ENCODE assay signal across 8 mouse cellular contexts in genomic region chr9:74953265-74953958, GRCm38 (mm10). TPM values are rescaled to one million over a fixed set of nuclear protein-coding genes. Genes with fewer than 3 reads are reported as not detected.
DNase-seq lines count a peak whose midpoint lies in the region; ATAC-seq and TF ChIP-seq lines count a peak whose summit lies in the region.

No protein-coding gene starts in this region.

- H3K9me3 ChIP-seq in CH12.LX (replicated peaks; ENCODE audit: low read length) = peaks cover 3% of the 10 kb centered on the region
- H3K9me3 ChIP-seq in forebrain, embryonic 11.5 days (ENCODE audit: control insufficient read depth, low read length) = no peaks in the 10 kb centered on the region
- H3K9me3 ChIP-seq in heart, embryonic 15.5 days (replicated peaks) = no peaks in the 10 kb centered on the region

- H3K27me3 ChIP-seq in CH12.LX (replicated peaks) = no peaks in the 10 kb centered on the region
- no peaks in the 10 kb centered on the region for H3K27me3 ChIP-seq in forebrain, embryonic 11.5 days (ENCODE audit: control insufficient read depth, insufficient read depth, low read length)
- H3K27me3 ChIP-seq in heart, embryonic 15.5 days = no peaks in the 10 kb centered on the region

- peak; percentile 74 for DNase-seq in CH12.LX (ENCODE audit: extremely low read depth)
- DNase-seq in adrenal gland, postnatal 25 days = peak; percentile 80
- DNase-seq in forebrain, embryonic 11.5 days (ENCODE audit: low spot score) = peak; percentile 76
- DNase-seq in kidney, postnatal 14 days = peak; percentile 80
- DNase-seq in lung, postnatal 10 days = peak; percentile 82
- peak; percentile 77 for DNase-seq in ovary, postnatal 36 days (ENCODE audit: low spot score)
- peak; percentile 64 to 70 for DNase-seq in urinary bladder, adult 18-20 months (ENCODE audit: low spot score in 2 of 2)

- peak overlapping the region; percentile 98 for H3K4me2 ChIP-seq in CH12.LX (ENCODE audit: insufficient read depth, low read depth, poor library complexity, severe bottlenecking)
- peak overlapping the region; percentile 93 for H3K4me2 ChIP-seq in forebrain, embryonic 11.5 days (ENCODE audit: low read depth, low read length, severe bottlenecking)
- peak overlapping the region; percentile 85 for H3K4me2 ChIP-seq in heart, embryonic 15.5 days

- TF ChIP-seq POLR2A in CH12.LX (IDR thresholded peaks at IDR 0.05; ENCODE audit: low read depth, low read length) = no peak

- peaks cover 2 to 17% of the 10 kb centered on the region in 2 experiments for H3K36me3 ChIP-seq in CH12.LX (replicated peaks in 1 of 2; ENCODE audit: control insufficient read depth in 1 of 2, insufficient read depth in 1 of 2, low read length in 1 of 2)
- no peaks in the 10 kb centered on the region for H3K36me3 ChIP-seq in forebrain, embryonic 11.5 days (ENCODE audit: control insufficient read depth, insufficient read depth, low read length)
- peaks cover 3% of the 10 kb centered on the region; the same call in 1 of the 2 replicates for H3K36me3 ChIP-seq in heart, embryonic 15.5 days

- peaks cover 8% of the 10 kb centered on the region for H3K79me2 ChIP-seq in CH12.LX (replicated peaks; ENCODE audit: control insufficient read depth, extremely low read depth, insufficient read depth, poor library complexity, severe bottlenecking)

- WGBS in forebrain, embryonic 11.5 days = 10% methylated on average over 30 of the region's 31 CpGs
- 4% methylated on average over 31 of the region's 31 CpGs for WGBS in heart, embryonic 15.5 days

- peak overlapping the region; percentile 89 for H3K27ac ChIP-seq in CH12.LX (ENCODE audit: insufficient read depth, low read depth)
- H3K27ac ChIP-seq in forebrain, embryonic 11.5 days (ENCODE audit: low read depth, low read length) = peak overlapping the region; percentile 88
- H3K27ac ChIP-seq in heart, embryonic 15.5 days = peak overlapping the region; percentile 96

- no peak for TF ChIP-seq EP300 in CH12.LX (IDR thresholded peaks at IDR 0.05; ENCODE audit: low read length)

- in situ Hi-C loops in CH12.LX (cut with MboI; ENCODE audit: low pct_ligation_motif_present, low pct_unique_long_range_greater_than_20kb, low sequenced_read_pairs) = loop anchor here (5.0 kb wide), 1 partner anchor 46 kb away; no protein-coding TSS in a partner anchor

- peak overlapping the region; percentile 81 for H3K9ac ChIP-seq in CH12.LX (ENCODE audit: insufficient read depth, low read depth)
- H3K9ac ChIP-seq in forebrain, embryonic 11.5 days (ENCODE audit: low read length) = peak overlapping the region; percentile 83
- H3K9ac ChIP-seq in heart, embryonic 15.5 days = peak overlapping the region; percentile 88

- peak in 1 of 2 experiments; percentile 35; a peak in 2 of 4 replicates for TF ChIP-seq CTCF in CH12.LX (conservative IDR thresholded peaks at IDR 0.05 in 1 of 2, IDR thresholded peaks at IDR 0.05 in 1 of 2; ENCODE audit: low read depth in 2 of 2, low read length in 2 of 2)

- H3K4me1 ChIP-seq in CH12.LX (ENCODE audit: control insufficient read depth in 1 of 2, insufficient read depth in 2 of 2) = peaks cover 9 to 29% of the 10 kb centered on the region in 2 experiments; a peak in 3 of 4 replicates
- H3K4me1 ChIP-seq in forebrain, embryonic 11.5 days (replicated peaks; ENCODE audit: control insufficient read depth, insufficient read depth, low read length) = peaks cover 4% of the 10 kb centered on the region; the same call in 1 of the 2 replicates
- H3K4me1 ChIP-seq in heart, embryonic 15.5 days (replicated peaks) = peaks cover 17% of the 10 kb centered on the region

- TF ChIP-seq RAD21 in CH12.LX (IDR thresholded peaks at IDR 0.05; ENCODE audit: low read depth, low read length) = no peak; the same call in none of the 2 replicates

- dilution Hi-C loops in CH12.LX (cut with MboI; ENCODE audit: extremely low pct_ligation_motif_present, extremely low pct_unique_long_range_greater_than_20kb, low sequenced_read_pairs) = no loop called here

- ATAC-seq in forebrain, embryonic 11.5 days (replicated peaks; ENCODE audit: low FRiP score) = no peak; the same call in 1 of the 2 replicates
- peak; percentile 70 for ATAC-seq in heart, embryonic 15.5 days (replicated peaks; ENCODE audit: insufficient number of reproducible peaks, insufficient read depth, low FRiP score, low read depth)

- H3K4me3 ChIP-seq in CH12.LX (replicated peaks in 1 of 3; ENCODE audit: low read depth in 2 of 3, low read length in 2 of 3, poor library complexity in 1 of 3) = peak overlapping the region; percentile 87 to 93 (median 88)
- H3K4me3 ChIP-seq in forebrain, embryonic 11.5 days (ENCODE audit: low read depth, low read length) = peak overlapping the region; percentile 80
- H3K4me3 ChIP-seq in heart, embryonic 15.5 days = peak overlapping the region; percentile 84

TF ChIP-seq in CH12.LX, 34 proteins besides CTCF, POLR2A, EP300 and RAD21:
- TF ChIP-seq RCOR1 (conservative IDR thresholded peaks at IDR 0.05; ENCODE audit: low read depth, low read length) = no peak
- no peak for TF ChIP-seq JUND (conservative IDR thresholded peaks at IDR 0.05; ENCODE audit: low read depth, low read length)
- no peak for TF ChIP-seq TBP (conservative IDR thresholded peaks at IDR 0.05; ENCODE audit: low read depth, low read length)
- TF ChIP-seq ELF1 (IDR thresholded peaks at IDR 0.05; ENCODE audit: low read depth, low read length) = peak; percentile 68
- TF ChIP-seq MXI1 (IDR thresholded peaks at IDR 0.05; ENCODE audit: low read depth, low read length) = no peak
- no peak for TF ChIP-seq KAT2A (IDR thresholded peaks at IDR 0.05; ENCODE audit: insufficient replicate concordance, low read length)
- TF ChIP-seq GABPA (IDR thresholded peaks at IDR 0.05; ENCODE audit: insufficient replicate concordance, low read depth, low read length) = no peak
- no peak for TF ChIP-seq USF2 (conservative IDR thresholded peaks at IDR 0.05; ENCODE audit: low read depth, low read length)
- no peak for TF ChIP-seq TCF12 (IDR thresholded peaks at IDR 0.05; ENCODE audit: low read depth, low read length)
- TF ChIP-seq MAX (IDR thresholded peaks at IDR 0.05; ENCODE audit: low read length) = no peak
- no peak for TF ChIP-seq NELFE (IDR thresholded peaks at IDR 0.05; ENCODE audit: low read depth, low read length)
- no peak; the same call in 1 of the 2 replicates for TF ChIP-seq SMC3 (IDR thresholded peaks at IDR 0.05; ENCODE audit: low read depth, low read length)
- no peak for TF ChIP-seq MAFK (IDR thresholded peaks at IDR 0.05; ENCODE audit: insufficient replicate concordance, low read length)
- 0 out of 2 replicates have a peak, but pooled peaks have one; percentile 14 for TF ChIP-seq BHLHE40 (IDR thresholded peaks at IDR 0.05; ENCODE audit: low read depth, low read length)
- TF ChIP-seq POLR2AphosphoS2 (IDR thresholded peaks at IDR 0.05; ENCODE audit: low read depth, low read length) = no peak
- TF ChIP-seq NRF1 (IDR thresholded peaks at IDR 0.05; ENCODE audit: low read depth, low read length) = peak; percentile 35; the same call in 1 of the 2 replicates
- peak; percentile 84; the same call in 1 of the 2 replicates for TF ChIP-seq UBTF (IDR thresholded peaks at IDR 0.05; ENCODE audit: low read depth, low read length)
- no peak for TF ChIP-seq CHD2 (IDR thresholded peaks at IDR 0.05; ENCODE audit: low read length)
- no peak for TF ChIP-seq ZKSCAN1 (IDR thresholded peaks at IDR 0.05; ENCODE audit: borderline replicate concordance, low read depth, low read length)
- no peak; the same call in 1 of the 2 replicates for TF ChIP-seq HCFC1 (IDR thresholded peaks at IDR 0.05; ENCODE audit: low read depth, low read length)
- TF ChIP-seq SIN3A (IDR thresholded peaks at IDR 0.05; ENCODE audit: low read length) = 0 out of 2 replicates have a peak, but pooled peaks have one; percentile 15
- TF ChIP-seq ZNF384 (IDR thresholded peaks at IDR 0.05; ENCODE audit: low read depth, low read length) = peak; percentile 65
- no peak for TF ChIP-seq JUN (IDR thresholded peaks at IDR 0.05; ENCODE audit: insufficient read depth, low read depth, low read length)
- no peak for TF ChIP-seq ZC3H11A (IDR thresholded peaks at IDR 0.05; ENCODE audit: low read depth, low read length)
TF ChIP-seq in CH12.LX: peak in this region for 6.

RNA-seq across cellular contexts. Expression of gene Fam214a, which starts 0.7 kb away (rescaled TPM):
- total RNA-seq in CH12.LX (2012; rRNA removed) (8.3 and 8.6 TPM in 2 replicates), CH12.LX (2014; rRNA removed) (4.6 and 6.2 TPM in 2 replicates)
- polyA plus RNA-seq in CH12.LX (2012; ENCODE audit: insufficient read length, low read depth) = 7.0 and 7.7 TPM in 2 replicates
- 110 and 125 TPM in 2 replicates for total RNA-seq in adrenal gland, postnatal 25 days (2021)
- polyA plus RNA-seq in forebrain, embryonic 11.5 days (2014; fragmentation: Nextera tagmentation; extraction: Ambion mirVana) = 18.3 and 20.4 TPM in 2 replicates
- 11.2 and 11.4 TPM in 2 replicates for polyA plus RNA-seq in heart, embryonic 15.5 days (2015; fragmentation: Nextera tagmentation; extraction: Ambion mirVana)
